Mouse (Mus musculus) G1E (cell line): Measurements from ENCODE around the gene Btbd8.

ENCODE experiments used
- CTCF ChIP-seq: IDR thresholded peaks from 2 replicates; pipeline ENCODE4 v1.5.1; 2012; ENCODE audit warnings: low read depth, low read length, inconsistent platforms, mixed read lengths
- GATA1 ChIP-seq: IDR thresholded peaks from 2 replicates; pipeline ENCODE4 v1.6.1; 2012; ENCODE audit warnings: borderline replicate concordance, low read length, inconsistent platforms, mixed read lengths
- TAL1 ChIP-seq: conservative IDR thresholded peaks from 2 replicates; pipeline ENCODE4 v1.6.1; 2012; ENCODE audit warnings: low read depth, low read length, inconsistent platforms, mixed read lengths

DNA sequence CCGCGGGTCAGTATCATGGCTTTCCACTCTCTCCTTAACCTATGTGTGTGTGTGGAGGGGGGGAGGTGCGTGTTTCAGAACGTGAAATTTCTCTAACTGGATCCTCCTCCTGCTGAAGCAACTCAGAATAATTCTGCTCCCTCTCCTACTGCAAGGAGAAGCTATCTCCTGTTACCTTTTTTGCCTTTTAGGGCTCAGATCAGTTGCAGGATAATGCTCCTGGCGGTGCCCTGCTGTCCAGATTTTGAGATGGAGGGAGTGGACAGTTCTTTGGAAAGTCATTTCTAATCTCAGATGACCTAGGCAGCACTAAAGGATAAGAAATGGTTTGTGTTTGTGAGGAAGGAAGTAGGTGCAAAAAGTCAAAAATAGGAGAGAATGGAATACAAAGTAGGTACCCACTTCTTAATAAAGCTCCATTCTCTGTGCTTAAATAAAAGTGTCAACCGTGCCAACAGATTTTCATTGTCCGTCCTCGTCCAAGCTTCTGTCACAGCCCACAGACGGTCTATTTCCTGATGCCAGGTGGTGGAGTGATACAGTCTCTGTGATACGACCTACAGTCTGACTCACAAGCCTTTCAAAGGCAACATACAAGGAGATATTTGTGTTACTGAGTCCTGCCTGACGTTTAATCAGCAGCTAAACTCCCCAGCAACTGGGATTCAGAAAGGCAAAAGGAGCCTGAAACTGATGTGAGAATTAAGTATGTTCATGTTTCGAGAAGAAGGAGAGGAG lies 33.7 kb upstream of the Btbd8 start:
- no peak for TF ChIP-seq TAL1
- TF ChIP-seq CTCF = no peak
- no peak for TF ChIP-seq GATA1
